Mouse (Mus musculus): Measurements from ENCODE around the gene Ppm1l. TPM values are rescaled to one million over a fixed set of nuclear protein-coding genes. Genes with fewer than 3 reads are reported as not detected.

Gene Ppm1l
- total and polyA plus RNA-seq, 2 experiments from 2014 or later = 20.3 to 31.6 TPM

DNA sequence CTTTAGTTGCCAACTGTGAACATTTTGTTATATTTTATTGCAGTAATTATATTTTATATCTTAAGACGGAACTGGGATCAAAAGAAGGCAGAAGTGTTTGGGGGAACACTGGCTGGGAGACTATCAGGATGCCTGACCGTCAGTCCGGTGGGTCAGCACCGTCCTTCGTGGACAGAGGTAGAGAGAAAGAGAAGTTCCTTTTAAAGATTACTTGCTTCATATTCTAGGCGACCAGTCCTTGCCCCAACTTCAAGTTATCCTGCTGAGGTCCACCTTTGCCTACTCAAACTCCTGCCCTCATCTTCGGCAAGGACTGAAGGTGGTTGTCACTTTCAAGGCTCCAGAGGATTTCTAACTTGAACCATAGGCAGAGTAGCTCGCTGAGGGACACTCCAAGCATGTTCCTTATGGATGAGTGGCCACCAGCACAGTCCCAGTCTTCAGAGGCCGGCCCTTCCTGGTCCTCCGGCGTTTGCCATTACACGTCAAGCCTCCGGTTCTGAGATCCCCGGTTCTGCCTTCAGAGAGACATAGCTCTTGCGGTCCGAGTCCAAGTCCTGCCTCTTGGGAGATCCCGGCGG is 761 bp upstream of the Ppm1l start:
- no peak for TF ChIP-seq CTCF (IDR thresholded peaks at IDR 0.05; ENCODE audit: low read depth)
- peak overlapping the region; percentile 87 for H3K27ac ChIP-seq
- H3K9me3 ChIP-seq (ENCODE audit: low read length) = no peaks in the 10 kb centered on the region
- ATAC-seq (peak; percentile 41), DNase-seq (ENCODE audit: low spot score) (no peak)
- peak overlapping the region; percentile 82 for H3K9ac ChIP-seq (replicated peaks; ENCODE audit: low read length)
- WGBS = 3% methylated on average over 18 of the region's 18 CpGs
- peaks cover 19% of the 10 kb centered on the region; the same call in 1 of the 2 replicates for H3K4me1 ChIP-seq (ENCODE audit: insufficient read depth, low read length)
- H3K4me3 ChIP-seq (ENCODE audit: low read length) = peak overlapping the region; percentile 76
- H3K36me3 ChIP-seq (ENCODE audit: insufficient read depth, low read length) = no peaks in the 10 kb centered on the region
- peak overlapping the region; percentile 69 for H3K4me2 ChIP-seq (ENCODE audit: low read depth, low read length)
- H3K27me3 ChIP-seq (ENCODE audit: insufficient read depth, low read length) = no peaks in the 10 kb centered on the region

DNA sequence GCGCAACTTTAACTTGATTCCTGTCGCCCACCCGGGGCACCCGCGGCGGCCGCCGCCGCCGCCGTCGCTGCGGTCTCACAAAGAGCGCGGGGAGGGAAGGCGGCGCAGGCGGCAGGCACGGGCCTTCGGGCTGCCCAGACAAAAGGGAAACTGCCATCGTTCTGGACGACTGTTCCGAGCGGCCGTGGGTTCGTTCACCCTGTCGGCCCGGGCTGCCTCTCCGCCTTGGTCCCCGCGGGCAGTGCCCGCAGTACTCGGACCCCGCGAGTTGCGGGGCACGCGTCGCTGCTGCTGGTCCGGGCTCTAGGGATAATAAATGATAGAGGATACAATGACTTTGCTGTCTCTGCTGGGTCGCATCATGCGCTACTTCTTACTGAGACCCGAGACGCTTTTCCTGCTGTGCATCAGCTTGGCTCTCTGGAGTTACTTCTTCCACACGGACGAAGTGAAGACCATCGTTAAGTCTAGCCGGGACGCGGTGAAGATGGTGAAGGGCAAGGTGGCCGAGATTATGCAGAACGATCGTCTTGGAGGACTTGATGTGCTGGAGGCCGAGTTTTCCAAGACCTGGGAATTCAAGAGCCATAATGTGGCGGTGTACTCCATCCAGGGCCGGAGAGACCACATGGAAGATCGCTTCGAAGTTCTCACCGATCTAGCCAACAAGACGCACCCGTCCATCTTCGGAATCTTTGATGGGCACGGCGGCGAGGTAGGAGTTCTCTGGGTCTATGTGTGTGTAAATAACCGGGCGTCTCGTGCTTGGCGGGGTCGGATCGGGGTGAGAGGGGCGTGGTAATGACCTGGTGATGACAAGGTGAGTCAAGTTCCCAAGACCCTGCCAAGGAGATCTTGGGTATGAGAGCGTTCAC is 827 bp downstream of the Ppm1l start:
- under 1% methylated on average over 73 of the region's 73 CpGs for WGBS
- Histone ChIP-seq H3K36me3 (ENCODE audit: insufficient read depth, low read length) (no peaks in the 10 kb centered on the region), H3K4me3 (ENCODE audit: low read length) (peak overlapping the region; percentile 76), H3K27me3 (ENCODE audit: insufficient read depth, low read length) (no peaks in the 10 kb centered on the region), H3K9me3 (ENCODE audit: low read length) (no peaks in the 10 kb centered on the region), H3K27ac (peak overlapping the region; percentile 86), H3K4me1 (ENCODE audit: insufficient read depth, low read length) (peaks cover 19% of the 10 kb centered on the region; the same call in 1 of the 2 replicates), H3K9ac (replicated peaks; ENCODE audit: low read length) (peak overlapping the region; percentile 82), H3K4me2 (ENCODE audit: low read depth, low read length) (peak overlapping the region; percentile 69)
- peak; percentile 66 for DNase-seq (ENCODE audit: low spot score)
- no peak for TF ChIP-seq CTCF (IDR thresholded peaks at IDR 0.05; ENCODE audit: low read depth)
- ATAC-seq = peak; percentile 31

DNA sequence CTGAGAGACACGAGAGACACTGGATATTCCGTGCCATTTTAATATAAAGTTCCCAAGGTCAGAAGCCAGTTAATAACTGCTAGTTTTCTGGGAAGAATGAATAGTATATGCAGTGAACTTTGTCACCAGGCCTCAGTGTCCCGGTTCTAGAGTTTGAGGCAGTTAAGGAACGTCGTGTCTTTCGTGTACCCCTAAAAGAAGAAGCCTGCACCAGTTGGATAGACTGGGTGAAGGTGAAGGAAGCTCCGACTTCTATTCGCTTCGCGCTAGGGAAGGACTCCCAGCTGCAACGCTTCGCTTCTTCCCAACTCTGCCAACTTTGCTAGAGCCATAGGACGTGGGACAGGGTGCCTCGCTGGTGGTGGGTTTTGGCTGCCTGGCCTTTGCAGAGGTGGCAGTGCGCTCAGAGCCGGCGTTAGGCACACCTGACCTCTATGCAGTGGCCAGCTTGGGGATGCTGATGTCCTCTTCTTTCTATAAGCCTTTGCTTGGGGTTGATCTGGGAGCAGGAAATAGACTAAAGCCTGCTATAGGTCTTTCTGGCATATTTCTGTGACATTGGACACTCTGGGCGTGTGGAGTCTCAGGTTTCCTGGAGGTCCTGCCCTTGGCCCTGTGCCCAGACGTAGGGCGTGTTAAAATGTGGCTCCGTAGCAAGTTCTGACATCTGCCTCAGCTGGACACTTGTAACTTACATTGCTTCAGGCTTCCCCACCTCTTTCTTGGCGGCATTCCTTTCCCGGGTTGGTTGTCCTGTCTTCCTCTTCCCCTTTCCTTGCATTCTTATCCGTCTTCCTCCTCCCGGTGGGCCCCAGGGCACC is 1.7 kb downstream of the Ppm1l start:
- Histone ChIP-seq H3K9ac (replicated peaks; ENCODE audit: low read length) (peak overlapping the region; percentile 82), H3K4me3 (ENCODE audit: low read length) (peak overlapping the region; percentile 76), H3K27ac (no peak overlapping the region), H3K27me3 (ENCODE audit: insufficient read depth, low read length) (no peaks in the 10 kb centered on the region), H3K36me3 (ENCODE audit: insufficient read depth, low read length) (no peaks in the 10 kb centered on the region), H3K9me3 (ENCODE audit: low read length) (no peaks in the 10 kb centered on the region), H3K4me1 (ENCODE audit: insufficient read depth, low read length) (peaks cover 19% of the 10 kb centered on the region; the same call in 1 of the 2 replicates), H3K4me2 (ENCODE audit: low read depth, low read length) (peak overlapping the region; percentile 69)
- DNase-seq (ENCODE audit: low spot score) = peak; percentile 16
- TF ChIP-seq CTCF (IDR thresholded peaks at IDR 0.05; ENCODE audit: low read depth) = no peak
- ATAC-seq = no peak
- 5% methylated on average over 25 of the region's 25 CpGs for WGBS

DNA sequence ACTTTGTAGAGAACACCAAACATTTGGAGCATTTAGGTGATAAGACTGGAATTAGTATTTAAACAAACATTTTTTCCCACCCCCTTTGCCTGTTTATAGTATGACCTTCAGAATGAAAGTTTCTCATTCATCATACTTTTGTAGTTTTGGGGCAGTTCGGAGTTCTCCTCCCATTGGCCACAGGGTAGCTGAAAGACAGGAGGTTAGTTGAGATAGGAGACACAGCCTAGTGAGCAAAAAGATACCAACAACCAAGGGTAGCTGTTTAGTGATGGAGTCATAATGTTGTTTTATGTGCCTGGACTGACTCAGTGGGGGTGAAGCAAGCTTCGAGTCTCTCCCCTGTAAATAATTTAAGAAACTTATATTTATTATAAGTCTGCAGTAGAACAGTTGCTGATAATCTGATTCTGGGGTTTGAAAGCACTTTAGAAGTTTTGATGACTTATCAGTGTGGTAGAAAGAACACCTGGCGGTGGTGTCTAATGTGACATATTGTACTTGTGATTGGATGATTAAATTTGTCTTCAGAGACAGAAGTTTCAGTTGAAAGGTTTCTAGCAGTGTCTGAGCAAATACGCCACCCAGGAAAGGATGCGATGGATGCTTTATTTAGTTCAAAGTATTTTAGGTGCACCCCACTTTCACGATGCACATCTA is 2.5 kb downstream of the Ppm1l start:
- 64% methylated on average over 6 of the region's 6 CpGs for WGBS
- no peak for ATAC-seq
- DNase-seq (ENCODE audit: low spot score) = no peak
- no peaks in the 10 kb centered on the region for H3K27me3 ChIP-seq (ENCODE audit: insufficient read depth, low read length)
- H3K36me3 ChIP-seq (ENCODE audit: insufficient read depth, low read length) = no peaks in the 10 kb centered on the region
- H3K9me3 ChIP-seq (ENCODE audit: low read length) = no peaks in the 10 kb centered on the region
- peaks cover 19% of the 10 kb centered on the region; the same call in 1 of the 2 replicates for H3K4me1 ChIP-seq (ENCODE audit: insufficient read depth, low read length)
- no peak overlapping the region for H3K9ac ChIP-seq (replicated peaks; ENCODE audit: low read length)
- TF ChIP-seq CTCF (IDR thresholded peaks at IDR 0.05; ENCODE audit: low read depth) = no peak
- peak overlapping the region; percentile 69 for H3K4me2 ChIP-seq (ENCODE audit: low read depth, low read length)
- no peak overlapping the region for H3K27ac ChIP-seq
- H3K4me3 ChIP-seq (ENCODE audit: low read length) = peak overlapping the region; percentile 76

DNA sequence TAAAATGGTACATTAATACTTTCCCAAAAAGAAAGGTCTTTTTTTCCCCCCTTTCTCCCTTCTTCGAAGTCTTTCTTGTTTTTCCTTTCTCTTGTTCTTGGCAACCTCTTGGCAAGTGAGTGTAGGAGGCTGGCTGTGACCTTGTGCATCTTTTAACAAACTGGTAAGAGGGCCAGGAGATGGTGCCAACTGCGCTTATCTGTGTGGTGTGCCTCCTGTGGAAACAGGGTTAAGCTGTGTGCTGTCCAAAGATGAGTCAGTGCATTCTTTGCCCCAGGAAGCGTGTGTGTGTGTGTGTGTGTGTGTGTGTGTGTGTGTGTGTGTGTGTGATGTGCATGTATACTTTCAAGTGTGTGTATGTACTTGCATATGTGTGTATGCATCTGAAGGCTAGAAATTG is 7.3 kb downstream of the Ppm1l start:
- H3K27me3 ChIP-seq (ENCODE audit: insufficient read depth, low read length) = no peaks in the 10 kb centered on the region
- H3K4me1 ChIP-seq (ENCODE audit: insufficient read depth, low read length) = peaks cover 6% of the 10 kb centered on the region; the same call in 1 of the 2 replicates
- ATAC-seq (no peak), DNase-seq (ENCODE audit: low spot score) (no peak)
- H3K36me3 ChIP-seq (ENCODE audit: insufficient read depth, low read length) = no peaks in the 10 kb centered on the region
- no peak overlapping the region for H3K4me3 ChIP-seq (ENCODE audit: low read length)
- H3K9me3 ChIP-seq (ENCODE audit: low read length) = no peaks in the 10 kb centered on the region
- no peak overlapping the region for H3K9ac ChIP-seq (replicated peaks; ENCODE audit: low read length)
- no peak overlapping the region for H3K4me2 ChIP-seq (ENCODE audit: low read depth, low read length)
- WGBS = 66% methylated on average over 3 of the region's 3 CpGs
- H3K27ac ChIP-seq = no peak overlapping the region
- TF ChIP-seq CTCF (IDR thresholded peaks at IDR 0.05; ENCODE audit: low read depth) = no peak

DNA sequence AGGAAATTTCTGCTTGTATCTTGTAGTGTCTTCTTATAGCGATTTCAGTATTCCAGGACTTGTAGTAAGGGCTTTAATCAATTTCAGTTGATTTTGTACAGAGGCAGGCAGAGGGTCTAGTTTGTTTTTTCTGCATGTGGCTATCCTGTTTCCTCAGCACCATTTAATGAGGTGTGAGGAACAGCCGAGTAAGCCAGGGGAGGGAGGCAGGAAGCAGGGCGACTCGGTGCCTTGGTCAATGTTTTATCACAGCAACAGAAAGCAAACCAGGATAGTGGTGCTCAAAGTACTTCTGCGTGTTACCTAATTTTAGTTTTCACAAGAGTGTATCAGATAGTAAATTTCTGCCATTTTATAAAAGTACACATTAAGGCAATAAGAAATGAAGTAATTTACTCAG is 13.2 kb downstream of the Ppm1l start:
- WGBS = 65% methylated on average over 5 of the region's 5 CpGs
- DNase-seq (ENCODE audit: low spot score) (no peak), ATAC-seq (no peak)
- no peak for TF ChIP-seq CTCF (IDR thresholded peaks at IDR 0.05; ENCODE audit: low read depth)
- Histone ChIP-seq H3K36me3 (ENCODE audit: insufficient read depth, low read length) (no peaks in the 10 kb centered on the region), H3K9me3 (ENCODE audit: low read length) (no peaks in the 10 kb centered on the region), H3K4me2 (ENCODE audit: low read depth, low read length) (no peak overlapping the region), H3K27ac (no peak overlapping the region), H3K9ac (replicated peaks; ENCODE audit: low read length) (no peak overlapping the region), H3K27me3 (ENCODE audit: insufficient read depth, low read length) (no peaks in the 10 kb centered on the region), H3K4me1 (ENCODE audit: insufficient read depth, low read length) (no peaks in the 10 kb centered on the region), H3K4me3 (ENCODE audit: low read length) (no peak overlapping the region)
